Mouse (Mus musculus) c-Kit-positive CD71-positive TER-119-positive erythroid progenitor cells, embryonic 14.5 days (primary cell): ENCODE measurements around the gene Ppard.
A peak's percentile ranks its signal among the peaks of the same experiment; 100 is the strongest.

Experiments used
- DNase-seq: peaks from one replicate; pipeline ENCODE4 v3.0.0-alpha.2; 2013; ENCODE audit warnings: low spot score

Gene Ppard

DNA sequence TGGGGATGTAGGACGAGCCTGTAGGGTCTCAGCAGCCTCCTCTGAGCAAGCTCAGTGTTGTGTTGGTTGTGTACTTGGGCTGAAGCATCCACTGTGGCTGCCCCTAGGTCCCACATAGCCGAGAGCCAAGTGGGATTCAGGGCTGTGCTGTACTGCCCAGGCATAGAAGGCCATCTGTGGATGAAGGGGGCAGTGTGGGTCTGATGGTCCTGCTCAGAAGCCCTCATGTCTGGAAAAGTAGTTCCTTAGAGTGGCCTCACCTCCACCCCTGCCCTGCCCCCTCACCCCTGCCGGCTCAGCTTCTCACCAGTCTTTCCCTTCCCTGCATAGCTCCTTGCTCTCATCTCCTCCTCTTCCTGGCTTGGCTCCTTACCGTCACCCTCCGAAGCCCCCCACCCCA, 23.2 kb downstream of the Ppard start:
- DNase-seq, result no peak

DNA sequence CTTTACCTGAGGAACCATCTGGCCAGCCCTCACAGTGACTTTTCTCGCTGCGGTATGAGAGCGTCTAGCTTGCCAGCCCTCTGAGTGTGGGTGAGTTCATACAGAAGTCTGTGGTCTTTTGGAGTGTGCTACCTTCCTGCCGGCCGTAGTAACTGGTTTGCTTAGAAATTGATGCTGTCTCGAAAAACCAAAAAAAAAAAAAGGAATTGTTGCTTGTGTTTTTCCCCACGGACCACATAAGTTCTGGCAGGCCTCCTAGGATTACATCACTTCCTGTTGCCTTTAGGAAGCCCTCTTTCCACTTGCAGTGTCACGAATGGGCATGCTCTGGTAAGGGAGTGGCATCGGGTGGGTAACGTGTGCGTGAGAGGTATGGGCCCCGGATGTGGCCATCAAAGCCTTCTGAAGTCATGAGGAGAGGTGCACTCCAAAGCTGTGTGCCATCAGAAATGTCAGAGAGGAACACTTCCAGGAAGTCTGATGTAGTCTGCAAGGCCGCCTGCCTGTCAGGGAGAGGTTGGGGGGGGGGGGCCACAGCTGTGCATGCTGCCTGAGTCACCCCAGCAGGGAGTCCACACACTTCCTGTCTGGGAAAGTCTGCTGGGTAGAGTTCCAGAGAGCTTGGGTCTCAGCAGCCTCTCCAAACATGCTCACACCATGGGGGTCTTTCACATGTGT, 24.3 kb downstream of the Ppard start:
- no peak for DNase-seq

DNA sequence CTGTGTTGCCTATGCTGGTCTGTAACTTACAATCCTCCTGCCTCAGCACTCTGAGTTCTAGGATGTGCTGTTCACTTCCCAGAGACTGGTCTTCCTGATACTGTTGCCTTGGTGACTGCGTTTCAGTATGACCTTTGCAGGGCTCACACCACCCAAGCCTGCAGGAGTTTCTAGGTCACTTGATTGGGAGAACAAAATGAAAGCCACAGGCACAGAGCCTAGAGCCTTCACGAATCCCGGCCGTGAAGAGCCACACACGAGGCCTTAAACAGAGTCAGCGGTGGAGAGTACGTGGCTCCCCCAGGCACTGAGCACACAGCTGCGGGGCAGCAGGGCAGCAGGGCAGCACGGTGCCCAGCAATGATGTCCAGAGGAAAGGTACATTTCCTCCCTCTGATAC, 25.8 kb downstream of the Ppard start:
- no peak for DNase-seq

DNA sequence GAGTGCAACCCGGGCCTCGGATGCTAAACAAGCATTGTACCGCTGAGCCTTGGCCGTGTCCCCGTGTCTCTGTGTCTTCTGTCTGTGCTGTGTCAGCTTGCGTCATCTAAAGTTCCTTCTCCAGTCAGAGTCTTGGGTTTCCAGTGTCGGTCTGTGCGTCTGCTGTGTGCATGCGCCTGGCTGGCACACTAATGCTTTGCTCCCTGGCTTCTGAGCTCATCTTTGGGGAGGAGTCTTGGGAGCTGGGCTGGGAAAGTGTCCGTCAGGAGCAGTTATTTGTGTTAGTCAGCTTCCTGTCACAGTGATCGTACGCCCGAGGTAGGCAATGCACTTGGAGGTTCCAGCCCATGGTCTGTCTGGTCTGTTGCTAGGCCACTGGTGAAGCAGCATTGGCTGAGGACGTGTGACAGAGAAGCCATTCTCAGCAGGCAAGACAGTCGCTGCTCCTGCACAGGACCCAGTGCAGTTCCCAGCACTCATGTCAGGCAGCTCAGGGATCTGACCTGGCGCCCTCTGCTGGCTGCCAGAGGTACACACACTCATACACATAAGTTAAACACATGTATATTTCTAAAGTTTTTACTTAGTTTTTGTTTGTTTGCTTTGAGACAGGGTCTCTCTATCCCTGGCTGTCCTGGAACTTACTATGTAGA, 27.5 kb downstream of the Ppard start:
- peak; percentile 34 for DNase-seq

DNA sequence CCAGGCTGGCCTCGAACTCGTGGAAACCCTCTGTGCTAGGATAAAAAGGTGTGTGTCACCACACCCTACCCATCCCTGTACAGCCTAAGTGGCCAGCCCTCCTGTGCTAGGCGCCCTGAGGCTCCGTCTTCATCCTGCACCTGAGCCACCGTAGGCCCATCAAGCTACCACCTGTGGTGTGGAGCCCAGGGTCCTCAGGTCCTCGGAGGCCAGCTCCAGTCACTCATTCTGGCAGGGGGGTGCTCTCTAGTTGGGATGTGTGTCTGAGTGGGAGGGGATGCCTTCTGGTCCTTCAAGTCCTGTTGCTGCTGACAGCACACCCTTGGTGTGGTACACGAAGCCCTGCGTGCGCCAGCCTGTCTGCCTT, 28.0 kb downstream of the Ppard start:
- DNase-seq, result no peak

DNA sequence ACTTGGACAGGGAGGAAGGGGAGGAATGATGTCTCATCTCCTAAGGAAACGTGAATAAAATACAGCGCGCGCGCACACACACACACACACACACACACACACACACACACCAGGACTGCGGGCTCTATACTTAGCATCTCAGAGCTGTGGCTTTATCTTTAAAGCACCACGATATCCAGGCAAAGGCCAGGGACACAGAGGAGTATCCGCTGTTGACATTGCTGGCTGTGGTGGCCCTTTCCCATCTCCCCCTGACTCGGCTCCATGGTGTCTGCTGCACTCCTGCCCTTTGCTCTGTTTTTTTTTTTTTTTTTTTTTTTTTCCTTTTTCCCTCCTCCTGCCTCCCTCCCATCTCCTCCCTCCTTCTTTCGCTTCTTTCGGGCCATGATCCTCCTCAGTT, 29.3 kb downstream of the Ppard start:
- DNase-seq, result no peak

DNA sequence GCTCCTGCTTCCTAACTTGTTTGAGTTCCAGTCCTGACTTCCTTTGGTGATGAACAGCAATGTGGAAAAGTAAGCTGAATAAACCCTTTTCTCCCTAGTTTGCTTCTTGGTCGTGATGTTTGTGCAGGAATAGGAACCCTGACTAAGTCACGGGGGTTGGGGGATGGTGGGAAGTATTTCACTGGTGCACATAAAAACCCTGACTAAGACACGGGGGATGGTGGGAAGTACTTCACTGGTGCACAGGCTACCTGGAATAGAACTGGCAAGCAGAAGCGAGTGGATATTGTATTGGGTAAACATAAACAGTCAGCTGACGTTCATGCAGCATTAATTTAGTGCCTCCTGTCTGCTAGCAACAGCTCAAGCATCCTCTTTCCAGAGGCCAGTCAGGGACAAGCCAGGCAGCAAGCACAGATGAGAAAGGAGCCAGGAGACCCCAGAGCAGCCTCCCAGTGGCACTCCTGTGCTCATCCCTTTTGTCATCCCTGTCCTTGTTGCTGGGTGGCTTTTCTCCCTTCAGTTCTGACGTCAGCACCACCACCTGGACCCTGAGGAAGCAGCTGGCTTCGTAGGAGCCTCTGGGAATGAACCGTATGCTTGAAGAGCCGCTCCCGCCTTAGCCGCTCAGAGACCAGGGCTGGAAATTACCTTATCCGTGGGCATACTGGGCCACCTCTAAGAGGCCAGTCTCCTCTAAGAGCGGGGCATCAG, 30.8 kb downstream of the Ppard start:
- no peak for DNase-seq

DNA sequence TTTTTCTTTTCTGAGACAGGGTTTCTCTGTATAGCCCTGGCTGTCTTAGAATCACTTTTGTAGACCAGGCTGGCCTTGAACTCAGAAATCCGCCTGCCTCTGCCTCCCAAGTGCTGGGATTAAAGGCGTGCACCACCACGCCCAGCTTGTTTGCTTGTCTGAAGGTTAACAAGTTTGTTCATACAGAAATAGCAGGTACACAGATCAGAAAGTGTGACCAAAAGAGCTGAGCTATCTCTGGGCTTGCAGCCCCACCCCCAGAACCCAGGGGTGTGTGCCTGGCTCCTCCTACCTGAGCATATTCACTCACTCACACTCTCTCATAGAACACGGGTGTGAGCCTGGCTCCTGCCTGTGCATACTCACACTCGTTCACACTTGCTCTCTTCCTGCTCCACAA, 34.8 kb downstream of the Ppard start:
- DNase-seq, result no peak

DNA sequence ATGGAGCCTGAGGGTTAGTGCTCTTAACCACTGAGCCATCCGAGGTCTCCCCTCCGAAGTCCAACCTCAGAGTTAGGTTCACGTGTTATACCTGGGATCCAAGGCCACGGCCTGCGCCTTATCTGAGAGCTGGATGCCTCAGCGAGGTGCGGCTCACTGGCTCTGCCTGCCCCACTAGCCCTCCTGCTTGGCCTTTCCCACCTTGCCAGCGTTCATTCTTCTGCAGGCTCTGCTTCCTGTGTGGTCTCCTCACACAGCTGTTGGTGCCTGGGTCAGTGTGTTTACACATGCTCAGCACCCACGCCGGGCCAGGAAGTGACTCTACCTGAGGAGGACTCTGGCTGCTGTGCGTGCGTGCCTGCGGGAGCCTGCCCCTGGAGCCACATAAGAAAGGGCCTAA, 37.7 kb downstream of the Ppard start:
- DNase-seq, result no peak

DNA sequence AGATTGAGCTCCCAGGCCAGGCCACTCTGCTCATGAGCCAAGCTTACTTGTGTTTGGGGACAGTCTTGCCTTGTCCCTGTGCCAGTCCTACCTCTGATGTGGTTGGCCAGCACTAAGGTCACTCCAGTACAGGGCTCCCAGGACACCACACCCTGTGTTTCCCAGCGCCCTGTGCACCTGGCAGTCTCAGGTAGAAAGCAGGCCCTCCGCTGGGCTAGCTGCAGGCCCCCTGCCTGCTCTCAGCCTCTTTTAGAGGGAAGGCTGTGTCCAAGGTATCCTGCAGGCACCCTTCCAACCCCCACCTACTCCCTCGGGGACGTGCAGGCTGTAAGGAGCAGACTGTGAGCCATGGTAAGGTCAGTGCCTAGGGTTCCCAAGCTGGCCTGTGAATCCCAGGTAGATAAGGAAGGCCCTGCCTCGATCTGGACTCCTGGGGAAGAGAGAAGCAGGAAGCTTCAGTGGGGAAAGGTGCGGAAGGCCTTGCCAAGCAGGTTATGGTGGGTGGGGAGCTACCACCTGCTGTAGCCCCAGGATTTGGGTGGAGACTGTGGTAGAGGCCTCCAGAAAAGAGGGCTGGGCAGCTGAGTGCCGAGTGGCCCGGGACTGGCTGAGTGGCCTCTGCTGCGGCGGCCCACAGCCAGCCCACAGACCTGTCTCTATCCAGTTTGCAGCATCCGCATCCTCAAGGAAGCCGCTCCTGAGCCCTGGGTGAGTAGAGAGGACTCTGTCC, 39.2 kb downstream of the Ppard start:
- no peak for DNase-seq

DNA sequence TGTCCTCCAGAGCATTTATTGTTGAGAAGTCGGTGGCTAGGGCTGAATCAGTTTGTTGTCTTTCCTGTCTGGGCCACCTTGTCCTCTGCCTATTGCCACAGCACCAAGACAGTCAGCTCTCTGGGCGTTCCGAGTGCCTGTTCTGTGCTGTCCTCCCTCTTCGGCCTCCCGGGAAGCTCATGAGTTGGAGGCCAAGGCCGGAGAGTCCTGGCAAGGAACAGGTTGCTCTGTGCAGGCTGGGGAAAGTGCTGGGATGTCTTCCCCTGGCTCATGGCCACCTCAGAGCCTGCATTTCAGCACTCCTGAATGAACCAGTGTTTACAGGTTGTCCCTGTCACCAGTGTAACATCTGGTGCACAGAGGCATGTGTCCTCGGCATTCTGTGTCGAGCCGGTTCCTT, 39.8 kb downstream of the Ppard start:
- DNase-seq, result no peak

DNA sequence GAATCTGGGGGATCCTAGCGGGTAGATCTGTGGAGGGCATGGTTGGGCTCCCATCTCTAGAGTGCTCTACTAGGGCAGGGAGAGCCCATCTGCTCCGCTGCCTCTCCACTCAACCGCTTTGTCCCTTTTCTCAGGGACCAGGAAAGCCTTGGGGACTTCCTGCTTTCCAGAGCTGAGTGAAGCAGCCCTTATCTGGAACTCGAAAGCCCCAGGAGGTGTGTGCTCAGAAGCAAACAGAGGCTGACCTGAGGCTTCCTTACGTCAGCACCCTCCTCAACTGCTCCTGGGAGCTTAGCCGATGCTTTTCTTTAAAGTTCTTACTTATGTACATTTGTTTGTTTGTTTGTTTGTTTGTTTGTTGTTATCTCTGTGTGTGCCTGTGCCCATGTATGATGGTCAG, 40.3 kb downstream of the Ppard start:
- no peak for DNase-seq

DNA sequence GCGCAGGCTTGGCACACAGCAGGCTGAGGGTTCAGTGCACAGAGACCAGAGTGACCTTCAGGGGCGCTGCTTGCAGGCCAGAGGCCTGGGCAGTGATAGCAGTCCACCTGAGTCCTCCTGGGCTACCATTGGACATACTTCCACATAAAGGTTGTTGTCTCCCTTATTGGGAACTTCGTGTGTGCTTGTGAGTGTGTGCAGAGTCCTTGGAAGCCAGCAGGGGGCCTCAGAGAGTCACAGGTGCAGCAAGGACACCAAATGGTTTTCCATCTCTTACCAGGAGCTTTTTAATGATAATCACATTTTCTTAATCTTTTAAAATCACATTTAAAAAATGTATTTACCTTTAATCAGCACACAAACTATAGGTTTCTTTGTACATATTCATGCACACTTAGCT, 42.2 kb downstream of the Ppard start:
- DNase-seq, result no peak

DNA sequence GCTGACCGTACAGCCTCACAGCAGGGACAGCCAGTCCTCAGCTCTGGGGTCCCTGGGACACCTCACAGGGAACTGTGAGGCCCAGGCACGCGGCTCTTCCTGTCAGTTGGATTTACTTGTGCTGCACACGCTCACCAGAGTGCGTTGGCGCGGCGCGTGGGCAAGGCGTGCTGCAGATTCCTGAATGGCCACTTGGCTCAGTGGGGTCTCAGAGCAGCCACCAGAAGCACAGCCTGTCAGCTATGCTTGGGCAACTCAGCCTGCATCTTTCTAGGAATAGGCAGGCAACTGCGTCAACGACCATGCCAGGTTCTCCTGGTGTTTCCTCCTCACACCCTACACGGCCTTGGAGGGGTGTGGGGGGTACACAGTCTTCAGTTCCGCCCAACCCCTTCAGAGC, 44.7 kb downstream of the Ppard start:
- DNase-seq, result no peak

DNA sequence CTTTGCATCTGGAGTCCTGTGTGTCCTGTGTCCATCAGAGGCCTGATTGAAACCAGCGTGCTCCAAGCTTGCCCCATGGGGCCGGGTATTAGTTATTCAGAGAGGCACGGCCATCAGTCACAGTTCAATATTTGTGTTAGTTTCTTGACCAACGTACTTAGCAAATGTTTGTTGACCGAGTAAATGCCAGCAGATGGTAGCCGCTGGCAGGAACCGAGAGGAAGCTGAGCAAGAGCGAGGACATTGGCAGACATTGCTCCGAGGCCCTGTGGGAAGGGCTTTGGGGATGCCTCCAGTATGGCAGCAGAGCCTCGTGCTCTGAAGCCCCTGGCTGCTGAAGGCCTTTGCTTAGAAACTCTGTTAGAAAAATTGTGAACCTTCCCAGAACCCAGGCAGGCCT, 45.2 kb downstream of the Ppard start:
- DNase-seq, result no peak

DNA sequence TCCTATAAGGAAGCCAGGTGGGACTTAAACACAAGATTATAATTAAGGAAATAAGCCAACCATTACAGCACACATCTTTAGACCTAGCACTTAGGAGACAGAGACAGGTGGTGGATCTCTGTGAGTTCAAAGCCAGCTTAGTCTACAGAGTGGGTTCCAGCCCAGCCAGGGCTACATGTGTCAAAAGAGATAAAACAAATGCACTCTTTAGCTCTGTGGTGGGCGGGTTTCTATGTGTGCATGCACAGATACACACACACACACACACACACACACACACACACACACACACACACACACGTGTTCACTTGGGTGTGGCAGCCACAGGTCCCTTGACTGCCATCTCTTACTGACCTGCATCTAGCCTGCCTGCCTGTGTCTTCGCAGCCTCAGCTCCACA, 45.7 kb downstream of the Ppard start:
- peak; percentile 36 for DNase-seq

DNA sequence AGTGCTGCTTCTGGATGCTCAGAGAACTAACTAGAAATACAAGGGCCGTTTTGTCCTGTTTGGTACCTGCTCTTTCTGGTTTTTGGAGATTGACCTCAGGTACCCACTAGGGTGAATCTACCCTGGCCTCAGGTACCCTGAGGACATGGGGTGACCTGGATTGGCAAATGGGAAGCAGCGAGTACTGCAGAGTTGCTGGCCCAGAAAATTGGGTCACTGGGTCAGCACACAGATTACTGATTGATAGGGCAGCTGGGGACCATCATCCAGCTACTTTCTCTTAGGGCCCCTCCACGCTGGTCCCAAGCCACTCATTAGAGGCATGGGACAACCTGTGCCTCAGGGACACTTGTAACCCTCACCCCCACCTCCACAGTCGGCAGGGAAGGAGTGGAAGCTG, 46.7 kb downstream of the Ppard start:
- no peak for DNase-seq

DNA sequence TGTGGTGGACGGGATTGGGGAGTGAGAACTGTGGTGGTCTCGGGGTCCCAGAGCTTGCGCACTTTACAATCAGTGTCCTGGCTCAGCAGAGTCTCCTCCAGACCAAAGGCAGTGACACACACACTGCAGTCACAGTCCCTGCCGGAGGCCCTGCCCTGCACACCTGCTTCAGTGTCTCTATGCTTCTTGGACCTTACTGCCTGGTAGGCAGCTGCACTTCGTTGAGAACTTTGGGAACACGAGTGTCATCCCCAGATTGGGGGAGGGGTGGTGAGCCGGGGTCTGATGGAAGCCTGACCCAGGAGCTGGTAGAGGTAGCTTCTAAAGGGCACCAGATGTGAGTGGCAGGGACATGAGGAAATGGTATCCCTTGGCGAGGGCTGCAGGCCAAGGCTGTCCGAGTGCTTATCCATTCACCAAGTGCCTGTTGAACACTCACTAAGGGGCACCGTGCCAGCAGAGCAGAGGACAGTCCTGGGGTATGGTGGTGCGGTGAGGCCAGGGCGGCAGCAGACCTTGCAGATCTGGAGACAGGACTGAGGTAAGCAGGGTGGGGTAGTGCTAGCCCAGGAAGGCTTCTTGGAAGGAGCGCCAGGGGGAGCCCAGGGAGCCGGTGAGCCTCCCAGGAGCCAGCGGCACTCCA, 47.4 kb downstream of the Ppard start:
- DNase-seq, result no peak

DNA sequence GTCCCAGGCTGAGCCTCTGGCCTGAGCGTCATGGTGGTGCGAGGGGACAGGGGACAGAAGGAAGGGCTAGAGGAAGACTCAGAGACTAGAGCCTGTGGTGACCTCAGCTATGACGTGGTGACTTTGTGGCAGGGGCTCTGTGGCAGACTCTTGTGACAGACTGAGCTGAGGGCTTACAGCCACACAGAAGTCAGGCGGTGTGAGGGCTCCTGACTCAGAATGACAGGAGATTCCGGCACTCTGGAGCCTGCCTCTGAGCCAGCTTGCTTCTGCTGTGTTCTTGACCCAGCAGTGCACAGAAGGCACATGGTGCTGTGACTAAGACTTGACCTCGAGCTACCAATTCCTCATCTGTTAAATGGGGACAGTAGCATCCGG, 47.9 kb downstream of the Ppard start:
- no peak for DNase-seq

DNA sequence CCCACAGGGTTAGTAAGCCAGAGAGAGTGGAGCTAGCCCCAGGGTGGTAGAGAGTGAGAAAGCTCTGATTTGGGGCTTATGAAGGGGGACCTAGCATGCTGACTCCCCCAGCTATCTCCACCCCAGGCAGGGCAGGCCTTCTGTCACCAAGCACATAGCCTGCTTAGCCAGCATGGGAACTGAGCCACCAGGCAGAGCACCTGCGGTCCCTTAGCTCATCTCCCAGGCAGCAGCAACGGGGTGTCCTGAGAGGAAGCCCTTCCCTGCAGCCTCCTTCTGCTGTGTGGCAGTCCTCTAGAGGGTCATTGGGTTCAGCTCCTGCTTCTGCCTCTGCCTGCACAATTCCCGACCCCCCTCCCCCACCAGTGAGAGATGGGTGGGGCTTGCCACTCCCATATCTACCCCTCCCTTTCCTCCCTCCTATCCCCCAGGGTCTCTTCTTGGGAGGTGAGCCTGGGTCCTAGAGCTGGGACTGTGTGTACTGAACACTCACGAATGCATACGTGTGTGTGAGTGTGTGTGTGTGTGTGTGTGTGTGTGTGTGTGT, 48.4 kb downstream of the Ppard start:
- DNase-seq, result no peak

DNA sequence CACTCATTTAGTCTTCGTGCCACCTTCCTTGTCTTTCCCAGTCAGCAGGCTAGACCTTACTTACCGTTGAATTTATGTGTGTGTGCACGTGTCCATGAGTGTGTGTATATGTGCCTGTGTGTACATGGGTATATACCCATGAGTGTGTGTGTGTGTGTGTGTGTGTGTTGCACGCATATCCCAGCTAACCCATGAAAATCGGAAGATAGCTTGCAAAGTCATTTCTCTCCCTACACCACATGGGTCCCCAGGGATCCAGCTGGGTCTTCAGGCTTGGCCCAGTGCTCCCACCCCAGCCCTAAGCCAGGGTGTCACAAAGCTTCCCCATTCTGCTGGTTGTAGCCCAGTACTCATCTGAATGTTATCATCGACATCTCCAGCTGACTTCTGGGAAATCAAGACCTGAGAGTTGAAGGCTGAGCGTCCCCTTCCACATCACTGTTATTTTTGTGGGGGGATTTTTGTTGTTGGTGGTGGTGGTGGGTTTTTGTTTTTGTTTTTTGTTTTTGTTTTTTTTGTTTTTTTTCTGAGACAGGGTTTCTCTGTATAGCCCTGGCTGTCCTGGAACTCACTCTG, 49.5 kb downstream of the Ppard start:
- no peak for DNase-seq

DNA sequence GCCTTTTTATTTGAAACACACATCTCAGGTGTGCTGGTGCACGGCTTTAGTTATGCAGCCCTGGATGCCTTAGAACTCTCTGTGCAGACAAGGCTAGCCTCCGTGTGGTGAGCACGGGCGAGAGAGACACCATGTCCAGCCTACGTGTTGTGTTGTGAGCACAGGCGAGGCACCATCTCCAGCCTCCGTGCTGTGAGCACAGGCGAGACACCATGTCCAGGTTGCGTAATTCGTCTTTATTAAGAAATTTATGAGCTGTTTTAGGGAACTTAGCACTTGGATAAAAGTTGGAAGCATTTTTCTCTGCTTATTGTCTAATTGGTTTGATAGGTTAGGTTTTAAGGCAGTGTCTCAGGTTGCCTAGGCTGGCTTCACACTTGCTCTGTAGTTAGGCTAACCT, 50.7 kb downstream of the Ppard start:
- DNase-seq, result no peak
